Mouse (Mus musculus): ENCODE measurements around the gene Uggt2.
A peak's percentile ranks its signal among the peaks of the same experiment; 100 is the strongest.

- TF ChIP-seq CTCF (IDR thresholded peaks at IDR 0.05) (peak; percentile 72), EP300 (IDR thresholded peaks at IDR 0.05) (no peak)
These were observed 24.8 kb upstream of the Uggt2 start for GRCm38 (mm10) chr14:119124061-119124460.
